Mouse (Mus musculus): ENCODE measurements around the gene Asb5. TPM values are rescaled to one million over a fixed set of nuclear protein-coding genes. Genes with fewer than 3 reads are reported as not detected.

The Asb5 gene
- total and polyA plus RNA-seq, 3 experiments = not detected

DNA sequence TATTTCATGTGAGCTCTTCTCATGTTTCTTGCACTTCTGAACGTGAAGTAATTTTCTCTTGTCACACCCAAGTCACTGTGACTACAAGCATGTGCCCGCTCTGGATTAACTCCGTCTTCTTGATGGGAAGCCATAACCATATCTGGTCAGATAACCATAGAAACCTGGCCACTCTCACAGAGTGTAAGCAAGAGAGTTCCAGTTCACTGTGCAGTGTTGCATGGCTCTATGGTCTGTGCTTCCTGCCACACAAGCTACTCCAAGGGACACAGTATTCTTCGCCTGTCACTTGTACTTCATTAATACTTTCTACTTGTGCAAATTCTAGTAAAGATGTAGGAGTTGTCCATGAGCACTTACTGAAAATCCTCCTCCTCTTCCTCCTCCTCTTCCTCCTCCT lies 37.4 kb upstream of the Asb5 start:
- no peak for DNase-seq (ENCODE audit: extremely low read depth)
- H3K9ac ChIP-seq (ENCODE audit: insufficient read depth, low read depth) = no peak overlapping the region

DNA sequence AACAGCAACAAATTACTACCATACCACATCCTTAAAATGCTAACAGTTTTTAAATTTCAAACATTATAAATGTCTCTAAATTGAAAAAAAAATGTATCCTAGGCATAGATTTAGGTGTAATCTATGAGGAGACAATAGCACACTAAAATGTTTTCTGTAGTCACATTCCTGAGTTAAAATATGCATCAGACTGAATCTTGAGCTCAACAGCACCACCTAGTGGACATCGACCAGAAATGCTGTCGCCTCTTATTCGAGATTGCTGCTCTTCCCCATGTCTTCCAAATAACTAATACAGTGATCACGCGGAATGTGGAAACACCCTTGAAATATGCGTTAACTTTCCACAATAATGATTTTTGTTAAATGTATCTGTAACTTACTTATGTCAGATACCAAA lies 36.3 kb upstream of the Asb5 start:
- dilution Hi-C loops (cut with MboI; ENCODE audit: extremely low pct_ligation_motif_present, extremely low pct_unique_long_range_greater_than_20kb, low sequenced_read_pairs) = no loop called here
- H3K27ac ChIP-seq (ENCODE audit: insufficient read depth, low read depth) = no peak overlapping the region
- H3K4me3 ChIP-seq (replicated peaks in 1 of 3; ENCODE audit: low read depth in 2 of 3, low read length in 2 of 3, poor library complexity in 1 of 3) = peak overlapping the region in 1 of 3 experiments; percentile 26
- 0 out of 2 replicates have a peak overlapping the region, but pooled peaks have one; percentile 86 for H3K4me2 ChIP-seq (ENCODE audit: insufficient read depth, low read depth, poor library complexity, severe bottlenecking)
- H3K36me3 ChIP-seq (replicated peaks in 1 of 2; ENCODE audit: control insufficient read depth in 1 of 2, insufficient read depth in 1 of 2, low read length in 1 of 2) = no peaks in the 10 kb centered on the region
- TF ChIP-seq ZKSCAN1 (IDR thresholded peaks at IDR 0.05; ENCODE audit: borderline replicate concordance, low read depth, low read length) (no peak), RAD21 (IDR thresholded peaks at IDR 0.05; ENCODE audit: low read depth, low read length) (peak; percentile 65), SMC3 (IDR thresholded peaks at IDR 0.05; ENCODE audit: low read depth, low read length) (peak; percentile 49), CTCF (conservative IDR thresholded peaks at IDR 0.05 in 1 of 2, IDR thresholded peaks at IDR 0.05 in 1 of 2; ENCODE audit: low read depth in 2 of 2, low read length in 2 of 2) (peak; percentile 79 to 88), JUN (IDR thresholded peaks at IDR 0.05; ENCODE audit: insufficient read depth, low read depth, low read length) (no peak)
- DNase-seq (ENCODE audit: extremely low read depth) = peak; percentile 85
- peaks cover 0 to 7% of the 10 kb centered on the region in 2 experiments; a peak in 2 of 4 replicates for H3K4me1 ChIP-seq (ENCODE audit: control insufficient read depth in 1 of 2, insufficient read depth in 2 of 2)
- no peaks in the 10 kb centered on the region for H3K79me2 ChIP-seq (replicated peaks; ENCODE audit: control insufficient read depth, extremely low read depth, insufficient read depth, poor library complexity, severe bottlenecking)
- in situ Hi-C loops (cut with MboI; ENCODE audit: low pct_ligation_motif_present, low pct_unique_long_range_greater_than_20kb, low sequenced_read_pairs) = loop anchor here (25.0 kb wide), 1 partner anchor 631 kb away; no protein-coding TSS in a partner anchor
- no peak overlapping the region; the same call in 1 of the 2 replicates for H3K9ac ChIP-seq (ENCODE audit: insufficient read depth, low read depth)
- no peaks in the 10 kb centered on the region for H3K27me3 ChIP-seq (replicated peaks)
- no peaks in the 10 kb centered on the region for H3K9me3 ChIP-seq (replicated peaks; ENCODE audit: low read length)

More for the DNA sequence above, 37.4 kb upstream of the Asb5 start:
- TF ChIP-seq MEF2A (IDR thresholded peaks at IDR 0.05; ENCODE audit: borderline replicate concordance, low read depth, low read length) (no peak), BHLHE40 (IDR thresholded peaks at IDR 0.05; ENCODE audit: low read depth, low read length) (no peak), MAFK (IDR thresholded peaks at IDR 0.05; ENCODE audit: insufficient replicate concordance, low read length) (no peak)
- no peak overlapping the region for H3K27ac ChIP-seq (ENCODE audit: insufficient read depth, low read depth)
- in situ Hi-C loops (cut with MboI; ENCODE audit: low pct_ligation_motif_present, low pct_unique_long_range_greater_than_20kb, low sequenced_read_pairs) (loop anchor here (25.0 kb wide), 1 partner anchor 630 kb away; no protein-coding TSS in a partner anchor), dilution Hi-C loops (cut with MboI; ENCODE audit: extremely low pct_ligation_motif_present, extremely low pct_unique_long_range_greater_than_20kb, low sequenced_read_pairs) (no loop called here)
- H3K4me1 ChIP-seq (ENCODE audit: control insufficient read depth in 1 of 2, insufficient read depth in 2 of 2) = peaks cover 0 to 7% of the 10 kb centered on the region in 2 experiments; a peak in 2 of 4 replicates
- no peaks in the 10 kb centered on the region for H3K27me3 ChIP-seq (replicated peaks)
- no peaks in the 10 kb centered on the region for H3K79me2 ChIP-seq (replicated peaks; ENCODE audit: control insufficient read depth, extremely low read depth, insufficient read depth, poor library complexity, severe bottlenecking)
- H3K4me2 ChIP-seq (ENCODE audit: insufficient read depth, low read depth, poor library complexity, severe bottlenecking) = no peak overlapping the region
- H3K36me3 ChIP-seq (replicated peaks in 1 of 2; ENCODE audit: control insufficient read depth in 1 of 2, insufficient read depth in 1 of 2, low read length in 1 of 2) = no peaks in the 10 kb centered on the region
- no peak overlapping the region for H3K4me3 ChIP-seq (replicated peaks in 1 of 3; ENCODE audit: low read depth in 2 of 3, low read length in 2 of 3, poor library complexity in 1 of 3)
- H3K9me3 ChIP-seq (replicated peaks; ENCODE audit: low read length) = no peaks in the 10 kb centered on the region

DNA sequence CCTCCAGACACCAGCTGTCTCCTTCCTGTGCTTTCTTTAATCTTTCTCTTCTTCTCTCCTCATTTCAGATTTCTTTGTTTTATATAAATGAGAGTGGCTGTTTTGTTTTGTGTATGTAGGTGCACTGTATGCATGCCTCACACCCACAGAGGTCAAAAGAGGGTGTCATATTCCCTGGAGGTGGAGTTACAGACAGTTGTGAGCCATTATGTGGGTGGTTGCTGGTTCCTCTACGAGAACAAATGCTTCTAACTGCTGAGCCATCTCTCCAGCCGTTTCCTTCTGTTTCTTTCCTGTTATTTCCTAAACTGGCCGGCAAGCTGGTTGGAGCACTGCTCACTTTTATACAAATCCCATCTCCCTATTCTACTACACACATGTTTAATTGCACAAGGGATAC lies 35.5 kb upstream of the Asb5 start:
- Histone ChIP-seq H3K4me1 (ENCODE audit: control insufficient read depth in 1 of 2, insufficient read depth in 2 of 2) (peaks cover 0 to 7% of the 10 kb centered on the region in 2 experiments; a peak in 2 of 4 replicates), H3K4me2 (ENCODE audit: insufficient read depth, low read depth, poor library complexity, severe bottlenecking) (peak overlapping the region; percentile 86), H3K4me3 (replicated peaks in 1 of 3; ENCODE audit: low read depth in 2 of 3, low read length in 2 of 3, poor library complexity in 1 of 3) (no peak overlapping the region), H3K9ac (ENCODE audit: insufficient read depth, low read depth) (no peak overlapping the region), H3K27ac (ENCODE audit: insufficient read depth, low read depth) (no peak overlapping the region), H3K27me3 (replicated peaks) (no peaks in the 10 kb centered on the region), H3K9me3 (replicated peaks; ENCODE audit: low read length) (no peaks in the 10 kb centered on the region), H3K79me2 (replicated peaks; ENCODE audit: control insufficient read depth, extremely low read depth, insufficient read depth, poor library complexity, severe bottlenecking) (no peaks in the 10 kb centered on the region), H3K36me3 (replicated peaks in 1 of 2; ENCODE audit: control insufficient read depth in 1 of 2, insufficient read depth in 1 of 2, low read length in 1 of 2) (no peaks in the 10 kb centered on the region)
- dilution Hi-C loops (cut with MboI; ENCODE audit: extremely low pct_ligation_motif_present, extremely low pct_unique_long_range_greater_than_20kb, low sequenced_read_pairs) (no loop called here), in situ Hi-C loops (cut with MboI; ENCODE audit: low pct_ligation_motif_present, low pct_unique_long_range_greater_than_20kb, low sequenced_read_pairs) (loop anchor here (25.0 kb wide), 1 partner anchor 632 kb away; no protein-coding TSS in a partner anchor)
- TF ChIP-seq JUN (IDR thresholded peaks at IDR 0.05; ENCODE audit: insufficient read depth, low read depth, low read length) (no peak), ELF1 (IDR thresholded peaks at IDR 0.05; ENCODE audit: low read depth, low read length) (no peak), ZNF384 (IDR thresholded peaks at IDR 0.05; ENCODE audit: low read depth, low read length) (no peak), ZMIZ1 (IDR thresholded peaks at IDR 0.05; ENCODE audit: low read depth, low read length) (no peak), EP300 (IDR thresholded peaks at IDR 0.05; ENCODE audit: low read length) (no peak), POLR2AphosphoS2 (IDR thresholded peaks at IDR 0.05; ENCODE audit: low read depth, low read length) (no peak), MAFK (IDR thresholded peaks at IDR 0.05; ENCODE audit: insufficient replicate concordance, low read length) (no peak), BHLHE40 (IDR thresholded peaks at IDR 0.05; ENCODE audit: low read depth, low read length) (no peak)
- peak; percentile 15 for DNase-seq (ENCODE audit: extremely low read depth)

Data from CH12.LX (cell line).